Mouse (Mus musculus) heart, embryonic 11.5 days (tissue): ENCODE measurements around the gene Fam178b. TPM values are rescaled to one million over a fixed set of nuclear protein-coding genes. Genes with fewer than 3 reads are reported as not detected.

Source experiments
- ATAC-seq: fragments of 200-750 bp; cut with Nextera tagmentation; replicated peaks from 2 replicates; pipeline ENCODE4 v1.8.0; 2017; ENCODE audit warnings: moderate library complexity; ENCODE audit not compliant: insufficient number of reproducible peaks, low FRiP score, low TSS enrichment
- H3K27ac ChIP-seq: fragments of 300-500 bp; sonication (generic); 2 replicates; pipeline ENCODE4 v1.5.1; 2014; ENCODE audit warnings: mild to moderate bottlenecking, low read depth, low read length
- H3K27me3 ChIP-seq: fragments of 300-500 bp; sonication (generic); 2 replicates; pipeline ENCODE4 v1.6.1; 2014; ENCODE audit warnings: mild to moderate bottlenecking, low read length, mixed read lengths; ENCODE audit not compliant: control insufficient read depth, insufficient read depth
- H3K36me3 ChIP-seq: fragments of 300-500 bp; sonication (generic); 2 replicates; pipeline ENCODE4 v1.6.1; 2014; ENCODE audit warnings: mild to moderate bottlenecking, low read length, moderate library complexity, mixed read lengths; ENCODE audit not compliant: control insufficient read depth, insufficient read depth
- H3K4me1 ChIP-seq: fragments of 300-500 bp; sonication (generic); 2 replicates; pipeline ENCODE4 v1.6.1; 2014; ENCODE audit warnings: low read length; ENCODE audit not compliant: control insufficient read depth, insufficient read depth
- H3K4me2 ChIP-seq: fragments of 300-500 bp; sonication (generic); 2 replicates; pipeline ENCODE4 v1.6.1; 2014; ENCODE audit warnings: mild to moderate bottlenecking, moderate library complexity
- H3K4me3 ChIP-seq: fragments of 300-500 bp; sonication (generic); 2 replicates; pipeline ENCODE4 v1.5.1; 2014; ENCODE audit warnings: low read depth, low read length
- H3K9ac ChIP-seq: fragments of 300-500 bp; sonication (generic); 2 replicates; pipeline ENCODE4 v1.6.1; 2014; ENCODE audit warnings: mild to moderate bottlenecking, low read depth, low read length, moderate library complexity
- H3K9me3 ChIP-seq: fragments of 300-500 bp; sonication (generic); replicated peaks from 2 replicates; pipeline ENCODE4 v1.6.1; 2016; ENCODE audit warnings: low read length; ENCODE audit not compliant: control insufficient read depth
- WGBS: fragments of 180-500 bp; shearing (Covaris S2); extraction: QIAGEN DNeasy Blood & Tissue Kit; methylation state at CpG from one replicate; pipeline ENCODE4 v1.1.7; 2014; ENCODE audit not compliant: insufficient replicate concordance; 5-methylcytosine and 5-hydroxymethylcytosine counted together
- polyA plus RNA-seq: library from polyadenylated mRNA; unstranded; fragments of >200 nt; fragmentation: Nextera tagmentation; extraction: Ambion mirVana; gene quantifications from 2 replicates; pipeline ENCODE4 v1.2.1, GENCODE M21; 2014

The Fam178b gene
- polyA plus RNA-seq, 1 experiment from 2014 or later, result 3.5 TPM

GRCm38 (mm10) chr1:36525774-36526173 lies 157.2 kb downstream of the Fam178b start:
- H3K4me1 ChIP-seq, result no peaks in the 10 kb centered on the region
- no peak overlapping the region for H3K4me3 ChIP-seq
- no peaks in the 10 kb centered on the region for H3K9me3 ChIP-seq
- ATAC-seq, result no peak
- H3K36me3 ChIP-seq, result peaks cover 14% of the 10 kb centered on the region
- H3K27me3 ChIP-seq, result no peaks in the 10 kb centered on the region
- no peak overlapping the region for H3K4me2 ChIP-seq
- WGBS, result 87% methylated on average over 12 of the region's 12 CpGs
- no peak overlapping the region for H3K27ac ChIP-seq
- H3K9ac ChIP-seq, result no peak overlapping the region

GRCm38 (mm10) chr1:36524058-36524457 lies 158.9 kb downstream of the Fam178b start:
- H3K4me1 ChIP-seq, result no peaks in the 10 kb centered on the region
- H3K9ac ChIP-seq, result no peak overlapping the region
- H3K9me3 ChIP-seq, result no peaks in the 10 kb centered on the region
- H3K4me2 ChIP-seq, result no peak overlapping the region
- H3K27me3 ChIP-seq, result no peaks in the 10 kb centered on the region
- 77% methylated on average over 5 of the region's 5 CpGs for WGBS
- ATAC-seq, result no peak
- H3K36me3 ChIP-seq, result peaks cover 26% of the 10 kb centered on the region
- H3K27ac ChIP-seq, result no peak overlapping the region
- no peak overlapping the region for H3K4me3 ChIP-seq

GRCm38 (mm10) chr1:36523332-36524013 lies 159.5 kb downstream of the Fam178b start:
- ATAC-seq, result no peak; the same call in 1 of the 2 replicates
- no peak overlapping the region for H3K9ac ChIP-seq
- H3K4me2 ChIP-seq, result no peak overlapping the region
- WGBS, result 79% methylated on average over 9 of the region's 9 CpGs
- H3K27ac ChIP-seq, result no peak overlapping the region; the same call in 1 of the 2 replicates
- H3K4me1 ChIP-seq, result no peaks in the 10 kb centered on the region
- no peaks in the 10 kb centered on the region for H3K9me3 ChIP-seq
- H3K4me3 ChIP-seq, result no peak overlapping the region
- no peaks in the 10 kb centered on the region for H3K27me3 ChIP-seq
- H3K36me3 ChIP-seq, result peaks cover 28% of the 10 kb centered on the region

- ATAC-seq, result no peak
- H3K27ac ChIP-seq, result no peak overlapping the region
- no peaks in the 10 kb centered on the region for H3K27me3 ChIP-seq
- no peak overlapping the region for H3K4me2 ChIP-seq
- no peak overlapping the region for H3K9ac ChIP-seq
- H3K36me3 ChIP-seq, result peaks cover 28% of the 10 kb centered on the region
- 91% methylated on average over 7 of the region's 7 CpGs for WGBS
- H3K4me3 ChIP-seq, result no peak overlapping the region
- peaks cover 3% of the 10 kb centered on the region; the same call in 1 of the 2 replicates for H3K4me1 ChIP-seq
- H3K9me3 ChIP-seq, result no peaks in the 10 kb centered on the region
Measured at GRCm38 (mm10) chr1:36522210-36522609, 160.8 kb downstream of the Fam178b start.

- no peak for ATAC-seq
- peaks cover 6% of the 10 kb centered on the region for H3K4me1 ChIP-seq
Measured at GRCm38 (mm10) chr1:36519626-36520025, 163.4 kb downstream of the Fam178b start.

GRCm38 (mm10) chr1:36518259-36518658 lies 164.7 kb downstream of the Fam178b start:
- Histone ChIP-seq H3K4me2 (no peak overlapping the region), H3K36me3 (peaks cover 18% of the 10 kb centered on the region), H3K27ac (no peak overlapping the region), H3K9me3 (no peaks in the 10 kb centered on the region), H3K4me3 (no peak overlapping the region), H3K27me3 (no peaks in the 10 kb centered on the region), H3K4me1 (peaks cover 9% of the 10 kb centered on the region), H3K9ac (no peak overlapping the region)
- ATAC-seq, result no peak
- WGBS, result 88% methylated on average over 3 of the region's 3 CpGs

More at GRCm38 (mm10) chr1:36519626-36520025, 163.4 kb downstream of the Fam178b start:
- Histone ChIP-seq H3K9me3 (no peaks in the 10 kb centered on the region), H3K36me3 (peaks cover 22% of the 10 kb centered on the region), H3K27ac (no peak overlapping the region), H3K4me3 (no peak overlapping the region), H3K9ac (no peak overlapping the region), H3K4me2 (no peak overlapping the region), H3K27me3 (no peaks in the 10 kb centered on the region)
- 74% methylated on average over 11 of the region's 11 CpGs for WGBS

GRCm38 (mm10) chr1:36513718-36514117 lies 169.3 kb downstream of the Fam178b start:
- 47% methylated on average over 2 of the region's 2 CpGs for WGBS
- Histone ChIP-seq H3K27me3 (no peaks in the 10 kb centered on the region), H3K4me1 (peaks cover 13% of the 10 kb centered on the region), H3K4me2 (peak overlapping the region; percentile 97), H3K27ac (no peak overlapping the region), H3K9me3 (no peaks in the 10 kb centered on the region), H3K36me3 (no peaks in the 10 kb centered on the region), H3K4me3 (peak overlapping the region; percentile 98), H3K9ac (no peak overlapping the region)
- no peak for ATAC-seq

GRCm38 (mm10) chr1:36513310-36513709 lies 169.7 kb downstream of the Fam178b start:
- peak overlapping the region; percentile 98 for H3K4me3 ChIP-seq
- H3K9ac ChIP-seq, result peak overlapping the region; percentile 90; the same call in 1 of the 2 replicates
- peaks cover 12% of the 10 kb centered on the region for H3K4me1 ChIP-seq
- no peak overlapping the region for H3K27ac ChIP-seq
- H3K36me3 ChIP-seq, result no peaks in the 10 kb centered on the region
- WGBS, result 15% methylated on average over 1 of the region's 1 CpGs
- no peak for ATAC-seq
- no peaks in the 10 kb centered on the region for H3K27me3 ChIP-seq
- peak overlapping the region; percentile 97 for H3K4me2 ChIP-seq
- no peaks in the 10 kb centered on the region for H3K9me3 ChIP-seq

GRCm38 (mm10) chr1:36512966-36513280 lies 170.1 kb downstream of the Fam178b start:
- Histone ChIP-seq H3K9me3 (no peaks in the 10 kb centered on the region), H3K4me2 (peak overlapping the region; percentile 97), H3K4me1 (peaks cover 10% of the 10 kb centered on the region), H3K4me3 (peak overlapping the region; percentile 98), H3K27ac (peak overlapping the region; percentile 99), H3K27me3 (no peaks in the 10 kb centered on the region), H3K9ac (peak overlapping the region; percentile 90), H3K36me3 (no peaks in the 10 kb centered on the region)
- no peak for ATAC-seq
- under 1% methylated on average over 16 of the region's 16 CpGs for WGBS
